Mouse (Mus musculus) CD8-positive naive resting alpha-beta T cell, adult 2 months (primary cell): ENCODE results near the gene Specc1.

Source experiments
- DNase-seq, 2 experiments: peaks; one replicate each; pipeline ENCODE4 v3.0.0; 2022; ENCODE audit warnings: low read depth in 2 of 2, low spot score in 2 of 2

Specc1 gene

DNA sequence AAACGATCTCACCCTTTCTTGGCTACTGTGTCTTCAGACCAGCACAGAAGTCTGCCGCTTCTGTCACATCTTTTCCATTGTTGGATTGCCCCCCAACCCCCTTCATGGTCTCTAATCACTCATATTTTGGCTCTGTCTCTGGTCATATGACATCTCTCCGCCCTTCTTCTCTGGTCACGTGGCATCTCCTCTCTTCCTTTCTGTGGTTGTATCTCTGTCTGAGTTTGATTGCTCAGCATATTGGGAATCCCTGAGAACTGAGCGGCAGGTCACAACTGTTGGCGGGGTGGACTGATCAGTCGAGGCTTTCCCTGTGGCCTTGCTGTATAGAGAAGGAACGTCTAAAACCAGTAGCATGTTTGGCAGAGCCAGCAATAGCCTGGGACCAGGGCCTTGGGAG is 10.5 kb downstream of the Specc1 start:
- DNase-seq, result no peak

DNA sequence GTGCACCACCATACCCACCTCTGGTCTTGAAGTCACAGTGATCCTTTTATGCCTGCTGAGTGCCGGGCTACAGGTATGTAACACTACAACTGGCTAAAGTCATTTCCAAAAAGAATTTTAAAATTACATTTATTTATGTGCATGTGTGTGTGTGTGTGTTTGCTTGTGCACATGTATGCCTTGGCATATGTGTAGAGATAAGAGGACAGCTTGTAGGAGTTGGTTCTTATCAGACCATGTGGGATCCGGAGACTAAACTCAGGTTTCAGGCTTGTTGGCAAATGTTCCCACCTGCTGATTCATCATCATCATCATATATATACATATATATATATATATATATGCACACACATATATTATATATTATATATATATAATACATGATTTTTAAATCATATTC is 12.3 kb downstream of the Specc1 start:
- no peak for DNase-seq

DNA sequence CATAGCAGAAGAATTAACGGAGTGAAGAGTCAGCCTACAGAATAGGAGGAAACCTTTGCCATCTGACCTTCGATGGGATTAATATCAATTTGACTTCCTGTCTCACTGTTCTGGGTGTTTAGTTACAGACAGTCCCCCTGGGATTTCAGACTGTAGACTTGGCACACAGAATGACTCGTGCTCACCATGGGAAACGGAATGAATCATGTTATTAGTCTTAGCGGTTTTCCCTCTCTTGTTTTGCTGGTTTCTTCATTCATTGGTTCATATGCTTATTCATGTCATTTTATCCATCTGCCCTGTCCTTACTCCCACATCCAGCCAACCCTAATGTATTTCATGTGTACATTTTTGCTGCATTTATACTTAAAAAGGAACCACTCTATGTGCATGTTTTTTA is 14.3 kb downstream of the Specc1 start:
- DNase-seq, result no peak

DNA sequence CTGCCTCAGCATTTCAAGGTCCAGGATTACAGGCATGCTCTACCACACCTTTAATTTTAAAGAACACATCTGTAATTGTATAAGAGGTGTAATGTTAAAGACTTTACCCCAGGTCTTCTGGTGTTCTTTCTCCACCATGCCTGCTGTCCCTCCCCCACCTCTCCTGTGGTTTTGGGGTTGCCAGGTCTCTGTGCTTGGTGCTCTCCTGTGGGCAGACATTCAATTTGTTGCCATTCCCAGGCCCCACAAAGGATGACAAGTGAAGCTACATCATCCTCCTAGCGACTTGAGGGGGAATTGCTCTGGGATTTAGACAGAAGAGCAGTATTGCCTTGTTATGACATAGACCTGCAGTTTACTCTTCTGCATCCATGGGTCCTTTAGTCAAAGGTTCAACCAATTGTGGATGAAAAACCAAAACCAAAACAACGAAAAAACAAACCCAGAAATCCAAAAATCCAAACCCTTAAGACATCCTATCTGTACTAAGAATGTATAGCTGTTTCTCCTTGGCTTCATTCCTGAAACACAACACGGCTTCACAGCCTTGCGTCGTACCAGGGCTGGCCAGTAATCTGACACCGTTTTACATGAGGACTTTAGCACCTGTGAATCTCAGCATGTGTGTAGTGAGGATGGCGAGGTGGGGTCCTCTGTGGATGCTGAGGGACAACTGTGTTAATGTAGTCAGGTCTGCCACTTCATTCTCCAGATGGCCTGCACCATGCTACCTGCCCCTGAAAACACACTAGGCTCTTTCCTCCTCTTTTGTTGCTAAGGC is 15.1 kb downstream of the Specc1 start:
- no peak for DNase-seq

DNA sequence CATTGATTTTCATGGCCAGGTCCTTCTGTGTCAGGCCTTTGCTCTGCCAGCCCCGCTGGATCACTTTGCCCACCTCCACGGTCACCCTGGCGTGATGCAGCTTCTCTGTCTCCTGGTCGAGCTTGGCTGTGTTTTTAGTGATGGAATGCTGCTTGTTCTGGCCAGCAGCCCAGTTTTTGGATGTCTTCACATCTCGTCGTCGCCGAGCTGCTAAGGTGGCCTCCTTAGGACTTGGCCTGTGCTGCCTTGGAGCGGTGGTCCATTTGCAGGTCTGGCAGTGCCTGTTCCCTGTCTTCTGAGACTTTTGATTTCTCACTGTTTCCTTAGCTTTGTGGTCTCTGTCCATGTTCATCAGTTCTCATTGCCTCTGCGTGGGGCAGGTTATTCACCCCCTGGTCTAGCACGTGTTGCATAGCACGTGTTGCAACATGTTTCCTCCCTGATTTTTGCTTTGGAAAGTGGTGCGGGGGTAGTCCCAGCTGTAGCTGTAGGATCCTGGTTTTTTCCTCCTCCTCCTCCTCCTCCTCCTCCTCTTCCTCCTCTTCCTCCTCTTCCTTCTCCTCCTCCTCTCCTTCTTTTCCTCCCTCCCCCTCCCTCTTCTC is 17.6 kb downstream of the Specc1 start:
- no peak for DNase-seq

DNA sequence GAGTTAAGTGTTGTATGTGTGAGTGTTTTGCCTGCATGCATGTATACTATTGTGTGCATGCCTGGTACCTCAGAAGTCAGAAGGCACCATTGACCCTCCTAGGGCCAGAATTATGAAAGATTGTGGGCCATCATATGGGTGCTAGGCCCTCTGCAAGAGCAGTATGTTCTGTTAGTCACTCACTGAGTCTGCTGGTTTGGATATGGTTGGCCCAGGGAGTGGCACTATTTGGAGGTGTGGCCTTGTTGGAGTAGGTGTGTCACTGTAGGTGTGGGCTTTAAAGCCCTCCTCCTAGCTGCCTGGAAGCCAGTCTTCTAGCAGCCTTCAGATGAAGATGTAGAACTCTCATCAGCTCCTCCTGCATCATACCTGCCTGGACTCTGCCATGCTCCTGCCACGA is 19.2 kb downstream of the Specc1 start:
- DNase-seq, result no peak

DNA sequence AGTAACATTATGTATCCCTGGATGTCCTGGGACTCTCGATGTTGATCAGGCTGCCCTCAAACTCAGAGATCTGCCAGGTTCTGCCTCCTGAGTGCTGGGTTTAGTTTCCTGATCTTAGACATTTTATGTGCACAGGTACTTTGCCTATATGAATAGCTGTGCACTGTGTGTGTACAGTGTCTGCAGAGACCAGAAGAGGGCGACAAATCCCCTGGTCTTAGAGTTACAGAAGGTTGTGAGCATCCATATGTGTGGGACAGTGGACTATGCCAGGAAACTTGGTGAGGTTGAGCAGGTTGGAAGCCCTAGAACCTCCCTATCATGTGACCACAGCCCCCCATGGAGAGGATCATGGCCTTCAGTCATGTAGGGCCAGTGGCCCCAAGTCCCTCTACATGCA is 24.7 kb downstream of the Specc1 start:
- DNase-seq, result no peak

DNA sequence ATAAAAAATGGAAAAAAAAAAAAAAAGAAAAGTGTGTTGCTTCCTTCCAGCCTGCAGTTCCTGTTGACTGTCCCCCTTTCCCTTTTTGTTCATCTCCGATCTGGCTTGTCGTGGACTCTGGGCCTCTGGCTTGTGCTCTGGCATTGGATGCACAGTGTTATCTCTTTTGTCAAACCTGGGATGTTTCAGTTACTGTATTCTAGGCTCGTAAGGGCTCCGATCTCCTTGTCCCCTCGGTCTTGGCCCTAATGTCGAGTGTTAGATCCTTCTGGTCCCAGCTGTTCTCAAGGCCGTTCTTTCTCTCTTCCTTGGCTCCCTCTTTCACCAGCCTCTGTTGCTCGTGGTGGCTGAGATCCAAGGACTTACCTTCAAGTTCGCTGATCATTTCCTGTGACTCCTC is 26.3 kb downstream of the Specc1 start:
- no peak for DNase-seq

DNA sequence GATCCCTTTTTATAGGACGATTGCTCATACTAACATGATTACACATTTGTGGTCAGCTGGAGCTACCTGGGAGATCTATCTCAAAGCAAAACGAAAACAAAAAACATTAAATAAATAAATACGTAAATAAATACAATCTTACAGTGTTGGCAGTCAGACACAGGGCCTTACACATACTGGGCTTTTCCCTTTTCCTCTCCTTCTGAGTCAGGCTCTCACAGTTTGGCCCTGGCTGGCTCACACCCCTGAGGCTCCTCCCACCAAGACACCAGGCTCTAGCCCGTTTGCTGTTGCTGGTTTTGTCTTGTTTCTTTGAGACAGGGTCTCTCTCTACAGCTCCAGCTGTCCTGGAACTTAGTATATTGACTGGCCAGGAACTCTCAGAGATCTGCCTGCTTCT is 30.4 kb downstream of the Specc1 start:
- no peak for DNase-seq

DNA sequence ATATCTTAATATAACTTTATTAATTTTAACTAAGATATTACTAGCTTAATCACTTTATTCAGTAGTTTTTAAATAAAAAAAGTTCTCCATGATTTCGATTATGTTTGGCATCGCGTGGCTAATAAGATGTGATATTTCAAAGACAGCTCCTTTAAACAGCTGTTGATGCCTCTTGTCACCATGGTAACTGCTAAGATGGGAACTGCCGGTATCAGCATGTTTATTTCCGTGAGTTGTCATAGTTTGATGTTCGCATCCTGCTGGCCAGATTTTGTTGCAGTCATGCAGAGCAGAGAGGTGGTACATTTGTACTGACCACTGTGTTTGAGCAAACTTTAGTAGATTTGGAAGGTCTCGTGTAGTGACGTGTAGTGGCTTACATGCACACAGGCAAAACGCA is 33.1 kb downstream of the Specc1 start:
- no peak for DNase-seq

DNA sequence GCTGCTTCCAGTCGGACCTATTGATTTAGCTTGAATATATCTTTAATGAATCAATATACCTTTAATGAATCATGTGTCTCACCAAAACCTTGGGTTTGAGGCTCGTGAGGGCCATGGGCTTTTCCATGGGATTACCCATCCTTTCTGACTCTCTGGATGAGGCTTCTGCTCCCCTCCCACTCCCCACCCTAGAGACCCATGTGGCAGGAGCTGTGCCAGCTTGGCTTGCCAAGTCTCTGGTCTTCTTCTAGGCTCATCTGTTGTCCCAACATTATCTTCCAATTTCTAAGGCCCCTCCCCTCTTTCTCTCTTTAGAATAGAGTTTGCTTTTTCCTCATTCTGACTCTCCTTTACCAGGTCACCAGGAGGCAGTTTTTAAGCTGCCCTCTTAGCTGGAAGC is 35.0 kb downstream of the Specc1 start:
- no peak for DNase-seq

DNA sequence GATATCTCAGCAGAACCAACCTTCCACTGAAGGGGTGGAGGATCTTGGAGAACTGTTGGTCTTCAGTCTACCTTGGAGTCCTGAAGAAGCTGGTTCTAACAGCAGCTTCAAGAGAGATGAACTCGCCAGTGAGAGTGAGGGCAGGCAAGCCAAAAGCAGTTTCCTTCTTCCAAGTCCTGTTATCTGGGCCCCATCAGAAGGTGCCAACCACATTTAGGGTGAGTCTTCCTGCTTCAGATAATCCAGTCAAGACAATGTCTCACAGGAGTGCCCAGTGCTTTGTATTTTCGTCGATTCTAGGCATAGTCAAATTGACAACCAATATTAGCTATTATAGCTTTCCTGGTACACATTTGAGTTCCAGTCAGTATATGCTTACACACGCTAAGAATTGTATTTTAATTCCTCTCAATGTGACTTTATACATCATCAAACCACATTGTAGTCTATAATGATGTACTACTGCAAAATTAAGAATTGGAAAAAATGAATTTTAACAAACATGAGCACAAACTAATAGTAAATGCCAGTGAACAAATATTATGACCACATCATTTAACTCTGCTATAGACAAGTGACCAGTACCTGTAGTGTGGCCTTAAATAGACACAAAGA is 36.2 kb downstream of the Specc1 start:
- DNase-seq, result no peak

DNA sequence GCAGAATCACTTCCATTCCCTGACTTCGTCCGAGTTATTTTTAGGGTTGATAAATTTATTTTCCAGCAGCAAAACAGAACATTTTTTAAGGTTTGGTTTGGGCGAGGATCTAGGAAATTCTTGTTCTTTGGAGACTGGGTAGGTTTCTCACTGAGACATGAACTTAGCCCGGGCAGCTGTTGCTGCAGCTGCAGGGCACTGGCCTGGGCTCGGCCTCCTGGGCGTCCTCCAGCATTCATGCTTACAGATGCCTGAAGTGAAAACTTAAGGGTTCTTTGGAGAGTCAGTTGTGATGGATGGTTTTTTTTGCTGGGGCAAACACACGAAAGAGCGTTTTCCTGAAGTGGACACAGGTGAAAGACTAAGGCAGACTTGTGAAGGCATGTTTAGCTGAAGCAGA is 42.9 kb downstream of the Specc1 start:
- no peak for DNase-seq

DNA sequence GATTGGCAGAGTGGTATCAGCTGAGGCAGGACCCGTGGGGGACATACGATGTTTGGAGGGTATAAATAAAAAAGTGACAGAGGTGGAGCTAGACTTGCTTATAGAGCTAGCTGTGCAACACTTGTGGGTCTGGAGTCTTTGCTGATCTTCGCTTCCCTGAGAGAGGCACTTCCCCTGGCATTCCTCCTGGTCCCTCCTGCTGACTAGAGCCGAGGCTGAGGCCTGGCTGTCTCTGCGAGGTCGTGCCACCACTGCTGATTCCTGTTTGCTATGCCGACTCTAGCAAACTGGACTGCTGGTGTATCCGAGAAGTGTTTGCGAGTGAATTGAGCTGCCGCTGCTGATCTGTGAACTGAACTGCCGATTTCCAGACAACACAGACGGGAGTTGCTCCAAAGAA is 43.5 kb downstream of the Specc1 start:
- DNase-seq, result no peak

DNA sequence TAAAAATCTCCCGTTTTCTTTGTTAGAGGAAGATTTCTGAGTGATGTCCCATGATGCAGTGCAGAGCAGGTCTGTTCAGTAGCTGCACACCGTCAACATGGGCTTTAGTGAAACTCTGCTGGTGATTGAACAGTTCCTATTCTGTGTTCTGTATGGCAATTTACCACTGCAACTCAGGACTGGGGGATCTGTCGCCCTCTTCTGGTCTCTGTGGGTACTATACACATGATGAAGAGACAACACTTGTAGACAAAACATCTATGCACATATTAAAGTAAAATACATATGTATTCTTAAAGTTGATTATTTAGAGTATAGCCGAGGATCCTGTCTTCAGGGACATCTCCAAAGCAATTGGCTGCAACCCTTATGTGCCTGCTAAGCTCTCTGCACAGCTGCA is 45.4 kb downstream of the Specc1 start:
- no peak for DNase-seq

DNA sequence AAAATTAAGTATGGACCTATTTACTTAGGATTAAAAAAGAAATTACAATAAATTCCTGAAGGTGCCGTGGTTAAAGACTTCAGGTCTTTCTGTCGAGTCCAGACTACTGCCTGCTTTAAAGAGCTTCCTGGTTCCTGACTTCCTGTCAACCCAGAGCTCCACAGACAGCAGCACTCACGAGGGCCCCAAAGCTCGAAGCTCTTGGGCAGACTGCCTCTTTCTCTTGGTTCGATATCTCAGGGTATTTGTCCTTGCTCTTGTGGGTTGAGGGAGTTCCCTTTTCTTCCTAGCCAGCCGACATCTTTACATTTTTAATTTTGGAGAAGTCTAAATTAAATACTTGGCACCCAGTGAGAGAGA is 48.3 kb downstream of the Specc1 start:
- DNase-seq, result no peak

DNA sequence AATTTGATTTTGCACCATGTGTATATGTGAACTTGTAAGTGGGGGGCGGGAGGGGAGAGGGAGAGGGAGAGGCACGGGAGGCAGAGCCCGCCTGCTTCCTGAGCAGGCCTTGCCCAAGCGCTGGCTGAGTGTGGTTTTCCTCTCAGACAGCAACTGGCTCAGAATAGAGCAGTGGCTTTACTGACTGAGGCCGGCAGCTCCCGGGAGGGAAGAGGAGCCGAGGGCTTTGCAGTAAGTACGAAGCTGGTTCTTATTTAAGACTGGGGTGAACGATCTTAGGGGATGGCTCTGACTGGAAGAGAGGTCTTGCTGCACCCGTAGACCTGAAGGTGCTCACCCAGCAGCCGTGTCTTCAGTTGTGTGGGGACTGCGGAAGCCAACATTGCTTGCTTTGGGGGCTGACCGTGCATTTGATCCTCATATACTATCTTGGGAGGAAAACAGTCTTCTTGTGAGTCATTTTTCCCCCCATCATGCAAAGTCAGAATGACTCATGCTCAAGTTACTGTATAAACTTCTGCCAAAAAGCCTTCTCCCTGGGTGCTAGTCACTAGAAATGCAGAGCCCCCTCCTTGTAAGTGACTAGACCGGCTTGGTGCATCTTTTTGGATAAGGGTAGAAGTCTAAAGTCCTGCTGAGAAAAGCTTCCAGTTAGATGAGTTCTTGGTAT is 48.8 kb downstream of the Specc1 start:
- DNase-seq, result peak in 1 of 2 experiments; percentile 2

DNA sequence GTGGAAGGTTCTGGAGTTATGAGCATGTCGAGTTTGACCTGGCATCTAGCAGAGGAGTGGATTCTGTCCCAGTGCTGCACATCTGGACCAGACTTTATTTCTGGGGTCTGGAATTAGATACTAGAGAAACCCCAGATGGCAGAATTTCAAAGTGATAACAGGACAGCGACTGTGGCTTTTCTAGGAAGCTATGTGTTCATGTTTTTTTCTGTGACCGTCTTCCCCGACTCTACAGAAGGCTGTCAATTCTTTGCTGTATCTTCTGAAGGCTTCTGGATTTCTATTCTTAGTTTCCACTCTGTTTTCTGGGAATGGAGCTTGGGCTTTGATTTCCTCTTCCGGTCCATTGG is 49.3 kb downstream of the Specc1 start:
- no peak for DNase-seq

DNA sequence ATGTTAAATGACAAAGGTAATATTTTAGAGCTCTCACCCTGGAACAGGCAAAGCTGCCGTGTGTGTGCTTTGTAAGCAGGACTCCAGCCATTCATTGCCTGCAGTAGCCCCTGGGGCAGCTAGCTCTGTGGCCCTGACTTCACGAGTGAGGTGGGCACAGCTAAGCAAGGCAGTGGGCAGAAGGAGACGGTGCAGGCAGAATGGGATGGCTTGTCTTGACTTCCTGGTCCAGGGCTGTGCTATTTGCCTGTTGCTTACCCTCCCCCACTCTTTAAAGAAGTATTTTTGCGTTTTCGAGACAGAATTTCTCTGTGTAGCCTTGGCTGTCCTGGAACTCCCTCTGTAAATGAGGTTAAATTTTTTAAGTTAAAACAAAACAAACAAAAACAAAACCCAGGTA is 50.1 kb downstream of the Specc1 start:
- no peak for DNase-seq

DNA sequence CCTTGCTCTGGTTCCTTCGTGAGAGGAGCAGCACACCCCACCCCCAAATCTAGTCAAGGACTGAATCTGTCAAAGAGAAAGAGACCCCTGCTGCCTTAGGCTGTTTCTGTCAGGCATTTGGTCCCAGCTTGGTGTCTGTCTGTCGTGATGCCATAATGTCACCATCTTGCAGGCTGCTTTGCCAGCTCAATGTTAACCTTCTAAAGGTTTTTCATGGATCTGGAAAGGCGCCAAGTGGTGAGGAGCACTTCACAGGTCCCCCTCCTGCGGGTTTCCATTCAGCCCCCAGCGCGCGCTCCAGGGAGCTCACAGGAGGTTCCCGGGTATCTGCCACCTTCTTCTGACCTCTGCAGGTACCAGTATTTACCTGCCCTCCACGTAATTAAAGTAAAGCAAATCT is 51.4 kb downstream of the Specc1 start:
- no peak for DNase-seq

DNA sequence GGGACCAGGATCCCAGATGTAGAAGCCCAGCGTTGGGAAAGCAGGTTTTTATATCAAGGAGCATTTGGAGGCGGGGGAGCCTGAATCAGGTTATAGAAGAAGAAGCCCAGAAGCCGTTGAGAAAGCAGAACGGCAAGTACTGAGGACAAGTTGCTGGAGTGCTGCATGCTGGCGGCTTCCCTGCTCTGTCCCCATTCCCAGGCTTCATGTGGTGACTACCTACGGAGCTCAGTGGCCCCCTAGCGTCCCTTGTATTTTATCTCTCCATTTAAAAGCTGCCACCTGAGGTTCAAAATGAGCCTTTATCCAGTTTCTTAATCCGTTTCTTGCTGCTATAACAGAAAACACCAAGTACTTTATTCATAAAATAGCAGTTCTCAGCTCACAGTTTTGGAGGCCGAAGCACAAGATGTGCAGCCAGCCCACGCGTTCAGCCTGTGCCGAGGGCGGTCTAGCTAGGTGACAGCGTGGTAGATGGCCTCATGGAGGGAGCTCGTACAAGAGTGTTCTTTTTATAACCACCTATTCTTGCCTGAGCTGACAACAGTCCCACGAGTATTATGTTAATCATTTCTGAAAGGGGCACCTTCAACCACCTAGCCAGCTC is 54.2 kb downstream of the Specc1 start:
- no peak for DNase-seq

DNA sequence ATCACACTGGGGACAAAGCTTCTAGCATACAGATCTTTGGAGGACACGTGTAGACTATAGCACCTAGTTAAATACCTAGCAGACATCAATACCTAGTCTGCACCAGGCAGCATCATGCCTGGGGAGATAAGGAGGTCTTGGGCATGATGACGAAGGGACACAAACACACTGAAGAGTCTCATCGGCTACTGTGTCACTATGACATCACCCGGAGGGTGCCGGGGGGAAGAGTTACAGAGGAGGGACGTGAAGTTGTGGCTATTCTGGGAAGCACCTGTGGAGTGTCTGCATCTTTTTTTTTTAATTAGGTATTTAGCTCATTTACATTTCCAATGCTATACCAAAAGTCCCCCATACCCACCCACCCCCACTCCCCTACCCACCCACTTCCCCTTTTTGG is 55.5 kb downstream of the Specc1 start:
- no peak for DNase-seq
